Mouse (Mus musculus) erythroblast, embryonic 14.5 days (primary cell): Measurements from ENCODE around the gene B430306N03Rik. TPM values are rescaled to one million over a fixed set of nuclear protein-coding genes. Genes with fewer than 3 reads are reported as not detected.

ENCODE experiments used
- H3K27me3 ChIP-seq: 2 replicates; pipeline ENCODE4 v1.6.1; 2012; ENCODE audit warnings: inconsistent platforms; ENCODE audit not compliant: control insufficient read depth
- H3K36me3 ChIP-seq: 2 replicates; pipeline ENCODE4 v1.6.1; 2012; ENCODE audit warnings: mild to moderate bottlenecking, inconsistent platforms; ENCODE audit not compliant: control insufficient read depth
- H3K4me1 ChIP-seq: 2 replicates; pipeline ENCODE4 v1.6.1; 2012; ENCODE audit warnings: inconsistent platforms; ENCODE audit not compliant: control insufficient read depth
- H3K4me3 ChIP-seq: replicated peaks from 2 replicates; pipeline ENCODE3; 2012; ENCODE audit warnings: moderate library complexity, mild to moderate bottlenecking, inconsistent platforms
- H3K9me3 ChIP-seq: 2 replicates; pipeline ENCODE4 v1.6.1; 2012; ENCODE audit warnings: low read length, inconsistent platforms, mixed read lengths; ENCODE audit not compliant: control insufficient read depth
- GATA1 ChIP-seq: IDR thresholded peaks from 2 replicates; pipeline ENCODE4 v1.6.1; 2012; ENCODE audit warnings: low read length, inconsistent platforms, mixed read lengths
- TAL1 ChIP-seq: IDR thresholded peaks from 3 replicates; pipeline ENCODE4 v1.6.1; 2012; ENCODE audit warnings: low read length, inconsistent platforms, mixed read lengths
- polyA plus RNA-seq: library from polyadenylated mRNA; stranded (reverse); fragments of >175 nt; gene quantifications from 2 replicates; pipeline ENCODE4 v1.2.3, GENCODE M21; 2012

The B430306N03Rik gene
- polyA plus RNA-seq, 1 experiment: 0.02 TPM

GRCm38 (mm10) chr17:48326656-48327055 lies 10.7 kb downstream of the B430306N03Rik start:
- Histone ChIP-seq H3K4me1 (peaks cover 14% of the 10 kb centered on the region), H3K36me3 (no peaks in the 10 kb centered on the region), H3K9me3 (no peaks in the 10 kb centered on the region), H3K4me3 (no peak overlapping the region), H3K27me3 (no peaks in the 10 kb centered on the region)
- TF ChIP-seq GATA1: no peak
- TF ChIP-seq TAL1: no peak

- H3K4me3 ChIP-seq: no peak overlapping the region
- H3K36me3 ChIP-seq: no peaks in the 10 kb centered on the region
- H3K4me1 ChIP-seq: peaks cover 3% of the 10 kb centered on the region; the same call in 1 of the 2 replicates
Measured at GRCm38 (mm10) chr17:48332524-48332923, 16.6 kb downstream of the B430306N03Rik start.

GRCm38 (mm10) chr17:48334186-48334585 lies 18.2 kb downstream of the B430306N03Rik start:
- H3K4me3 ChIP-seq: no peak overlapping the region
- no peaks in the 10 kb centered on the region for H3K36me3 ChIP-seq
- TF ChIP-seq TAL1: no peak
- no peak for TF ChIP-seq GATA1
- H3K9me3 ChIP-seq: no peaks in the 10 kb centered on the region
- peaks cover 3% of the 10 kb centered on the region; the same call in 1 of the 2 replicates for H3K4me1 ChIP-seq
- no peaks in the 10 kb centered on the region for H3K27me3 ChIP-seq

More at GRCm38 (mm10) chr17:48332524-48332923, 16.6 kb downstream of the B430306N03Rik start:
- TF ChIP-seq TAL1 (no peak), GATA1 (no peak)
- no peaks in the 10 kb centered on the region for H3K9me3 ChIP-seq
- H3K27me3 ChIP-seq: no peaks in the 10 kb centered on the region

GRCm38 (mm10) chr17:48336857-48337256 lies 20.9 kb downstream of the B430306N03Rik start:
- no peaks in the 10 kb centered on the region for H3K36me3 ChIP-seq
- H3K4me3 ChIP-seq: no peak overlapping the region
- peaks cover 7% of the 10 kb centered on the region for H3K4me1 ChIP-seq
- no peaks in the 10 kb centered on the region for H3K9me3 ChIP-seq
- TF ChIP-seq GATA1 (0 out of 2 replicates have a peak, but pooled peaks have one; percentile 18), TAL1 (no peak)
- no peaks in the 10 kb centered on the region for H3K27me3 ChIP-seq

GRCm38 (mm10) chr17:48340267-48340666 lies 24.3 kb downstream of the B430306N03Rik start:
- Histone ChIP-seq H3K4me3 (no peak overlapping the region), H3K9me3 (no peaks in the 10 kb centered on the region), H3K36me3 (no peaks in the 10 kb centered on the region), H3K4me1 (peaks cover 11% of the 10 kb centered on the region), H3K27me3 (no peaks in the 10 kb centered on the region)
- TF ChIP-seq TAL1: no peak
- no peak for TF ChIP-seq GATA1

GRCm38 (mm10) chr17:48341947-48342346 lies 26.0 kb downstream of the B430306N03Rik start:
- Histone ChIP-seq H3K9me3 (no peaks in the 10 kb centered on the region), H3K4me3 (no peak overlapping the region), H3K36me3 (no peaks in the 10 kb centered on the region), H3K27me3 (no peaks in the 10 kb centered on the region), H3K4me1 (peaks cover 11% of the 10 kb centered on the region)
- TF ChIP-seq GATA1 (no peak), TAL1 (no peak)

- H3K9me3 ChIP-seq: no peaks in the 10 kb centered on the region
- no peaks in the 10 kb centered on the region for H3K27me3 ChIP-seq
- no peaks in the 10 kb centered on the region for H3K36me3 ChIP-seq
- H3K4me1 ChIP-seq: peaks cover 11% of the 10 kb centered on the region
- no peak overlapping the region for H3K4me3 ChIP-seq
- no peak for TF ChIP-seq TAL1
- no peak for TF ChIP-seq GATA1
Measured at GRCm38 (mm10) chr17:48343065-48343464, 27.1 kb downstream of the B430306N03Rik start.

GRCm38 (mm10) chr17:48345824-48346223 lies 29.9 kb downstream of the B430306N03Rik start:
- Histone ChIP-seq H3K36me3 (no peaks in the 10 kb centered on the region), H3K4me1 (peaks cover 27% of the 10 kb centered on the region), H3K9me3 (no peaks in the 10 kb centered on the region), H3K27me3 (no peaks in the 10 kb centered on the region; the same call in 1 of the 2 replicates), H3K4me3 (no peak overlapping the region)
- TF ChIP-seq TAL1: no peak
- no peak for TF ChIP-seq GATA1

GRCm38 (mm10) chr17:48346231-48346630 lies 30.3 kb downstream of the B430306N03Rik start, which contains the start of gene Trem2:
Gene Trem2, plus strand, starts transcription at chr17:48346401.
- TF ChIP-seq TAL1: no peak
- no peak for TF ChIP-seq GATA1
- H3K4me3 ChIP-seq: no peak within 1 kb of the TSS
- H3K9me3 ChIP-seq: no peaks in the 10 kb centered on the region
- H3K27me3 ChIP-seq: no peaks in the 10 kb centered on the region; the same call in 1 of the 2 replicates
- peaks cover 25% of the 10 kb centered on the region for H3K4me1 ChIP-seq
- H3K36me3 ChIP-seq: no peaks in the 10 kb centered on the region

- H3K9me3 ChIP-seq: no peaks in the 10 kb centered on the region
- peaks cover 20% of the 10 kb centered on the region for H3K4me1 ChIP-seq
- no peak overlapping the region for H3K4me3 ChIP-seq
- no peaks in the 10 kb centered on the region; the same call in 1 of the 2 replicates for H3K27me3 ChIP-seq
- no peak for TF ChIP-seq GATA1
- TF ChIP-seq TAL1: no peak
- H3K36me3 ChIP-seq: no peaks in the 10 kb centered on the region
Measured at GRCm38 (mm10) chr17:48346834-48347233, 30.9 kb downstream of the B430306N03Rik start.
